30 mouse cellular contexts compared by ENCODE assay signal in the genomic region with DNA sequence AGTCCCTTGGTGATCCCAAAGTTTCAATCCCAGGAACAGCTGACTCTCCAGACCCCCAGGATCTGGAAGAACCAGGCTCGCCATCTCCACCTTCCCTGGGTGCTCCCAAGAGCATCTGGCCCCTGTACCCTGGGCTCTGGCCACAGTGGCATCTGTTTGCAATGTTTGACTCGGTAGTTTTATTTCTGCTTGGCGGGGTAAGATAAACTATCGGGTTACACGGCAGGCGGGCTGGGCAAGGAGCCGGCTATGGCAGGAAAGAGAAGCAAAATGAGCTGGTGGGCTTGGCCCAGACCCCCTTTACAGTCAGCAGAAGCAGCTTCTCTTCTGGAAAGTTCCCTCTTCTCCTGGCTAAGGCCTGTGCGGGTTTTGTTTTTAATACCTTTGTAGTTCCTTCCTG. TPM values are rescaled to one million over a fixed set of nuclear protein-coding genes. Genes with fewer than 3 reads are reported as not detected.
DNase-seq lines count a peak whose midpoint lies in the region; ATAC-seq and TF ChIP-seq lines count a peak whose summit lies in the region.
"Had no signal": no experiment of that assay in that cellular context is flagged by ENCODE, and none has a peak within 500 bp of the region (broad histone marks: within the 10 kb centered on the region; RNA-seq: fewer than 3 reads in every experiment).

No protein-coding gene starts in this region.

- H3K27ac ChIP-seq in lung, embryonic 14.5 days (ENCODE audit: low read depth): no peak overlapping the region
- H3K27ac ChIP-seq in limb, embryonic 10.5 days: peak overlapping the region; percentile 20
- H3K27ac ChIP-seq: forebrain, embryonic 10.5 days; heart, adult 2 months; heart, embryonic 13.5 days; hindbrain, embryonic 13.5 days; kidney, postnatal 0 days; limb, embryonic 15.5 days; liver, embryonic 14.5 days; stomach, embryonic 15.5 days had no signal

- H3K4me1 ChIP-seq in lung, embryonic 14.5 days (ENCODE audit: insufficient read depth): no peaks in the 10 kb centered on the region; the same call in 1 of the 2 replicates
- H3K4me1 ChIP-seq in limb, embryonic 10.5 days: peaks cover 36% of the 10 kb centered on the region
- H3K4me1 ChIP-seq: hindbrain, embryonic 13.5 days had no signal

- no peaks in the 10 kb centered on the region for H3K36me3 ChIP-seq in lung, embryonic 14.5 days (ENCODE audit: insufficient read depth)
- no peaks in the 10 kb centered on the region for H3K36me3 ChIP-seq in limb, embryonic 10.5 days
- H3K36me3 ChIP-seq: forebrain, embryonic 10.5 days; heart, embryonic 13.5 days; hindbrain, embryonic 13.5 days; limb, embryonic 15.5 days; stomach, embryonic 15.5 days had no signal

- DNase-seq in cerebellum, postnatal 10 days: peak; percentile 51 to 72
- no peak for DNase-seq in cerebellum, adult 11 months
- DNase-seq in lung, embryonic 14.5 days: peak; percentile 34
- DNase-seq in lung, adult 18-20 months: no peak
- DNase-seq in limb, embryonic 10.5 days (ENCODE audit: low spot score): peak; percentile 67
- DNase-seq in retina, postnatal 1 day: no peak
- no peak for DNase-seq in thymus, postnatal 0 days (ENCODE audit: low spot score)
- no peak for DNase-seq in adrenal gland, postnatal 14 days
- DNase-seq: adrenal gland, postnatal 25 days; cerebellum, adult 11-12 months; cerebellum, postnatal 36 days; gastrocnemius, postnatal 25 days; heart, adult 2 months; heart, postnatal 14 days; kidney, adult 2 months; layer of hippocampus, adult 9-11 months; lung, postnatal 4 days; right cerebral cortex, adult 18-20 months; thymus, adult 18-20 months; thymus, postnatal 4 days had no signal

- no peak for TF ChIP-seq CTCF in lung, embryonic 14.5 days (IDR thresholded peaks at IDR 0.05; ENCODE audit: low read depth)

- H3K9ac ChIP-seq in lung, embryonic 14.5 days: peak overlapping the region; percentile 13; the same call in 1 of the 2 replicates
- H3K9ac ChIP-seq: heart, embryonic 13.5 days; hindbrain, embryonic 13.5 days; limb, embryonic 15.5 days; liver, embryonic 14.5 days; stomach, embryonic 15.5 days had no signal

- ATAC-seq in lung, embryonic 14.5 days (ENCODE audit: insufficient read depth): no peak
- ATAC-seq: forebrain, embryonic 16.5 days; inflammation-experienced regulatory T-cells, adult 6 months had no signal

- H3K4me3 ChIP-seq in lung, embryonic 14.5 days (ENCODE audit: low read depth, low read length): no peak overlapping the region
- H3K4me3 ChIP-seq in limb, embryonic 10.5 days: no peak overlapping the region
- H3K4me3 ChIP-seq: forebrain, embryonic 10.5 days; heart, adult 2 months; heart, embryonic 13.5 days; hindbrain, embryonic 13.5 days; limb, embryonic 15.5 days; stomach, embryonic 15.5 days had no signal

- H3K27me3 ChIP-seq in lung, embryonic 14.5 days (ENCODE audit: insufficient read depth, low read length): no peaks in the 10 kb centered on the region
- peaks cover 83% of the 10 kb centered on the region for H3K27me3 ChIP-seq in limb, embryonic 10.5 days (ENCODE audit: low read depth, poor library complexity, severe bottlenecking)
- H3K27me3 ChIP-seq: stomach, embryonic 15.5 days had no signal

- no peaks in the 10 kb centered on the region for H3K9me3 ChIP-seq in lung, embryonic 14.5 days (ENCODE audit: low read depth, low read length)
- H3K9me3 ChIP-seq in limb, embryonic 10.5 days (replicated peaks): no peaks in the 10 kb centered on the region
- H3K9me3 ChIP-seq: forebrain, embryonic 10.5 days; heart, embryonic 13.5 days; hindbrain, embryonic 13.5 days; limb, embryonic 15.5 days; stomach, embryonic 15.5 days had no signal

- WGBS in lung, embryonic 14.5 days: 12% methylated on average over 8 of the region's 8 CpGs
- WGBS in limb, embryonic 10.5 days: 17% methylated on average over 8 of the region's 8 CpGs

- no peak overlapping the region for H3K4me2 ChIP-seq in lung, embryonic 14.5 days
- H3K4me2 ChIP-seq: heart, embryonic 13.5 days; hindbrain, embryonic 13.5 days; limb, embryonic 15.5 days; stomach, embryonic 15.5 days had no signal

RNA-seq across cellular contexts. Expression of a gene that starts 50.6 kb away (rescaled TPM):
- 82.1 and 84.8 TPM in 2 replicates for polyA plus RNA-seq in lung, embryonic 14.5 days (2014; fragmentation: Nextera tagmentation; extraction: Ambion mirVana)
- 50.1 and 55.3 TPM in 2 replicates for polyA plus RNA-seq in limb, embryonic 10.5 days (2016; fragmentation: Nextera tagmentation; extraction: Ambion mirVana)
- polyA plus RNA-seq in thymus, postnatal 0 days (2015; fragmentation: Nextera tagmentation; extraction: Ambion mirVana): 1.3 and 1.4 TPM in 2 replicates
- total RNA-seq in adrenal gland, postnatal 14 days (2021): 176 and 177 TPM in 2 replicates
- total RNA-seq: megakaryocyte-erythroid progenitor cell, adult 5-6 weeks had no signal

Comparison
In these comparisons a context has a peak if more than half of its experiments do, and no peak if none do; other contexts are left out.
1. DNase-seq: peak in cerebellum, postnatal 10 days (2 of 2), lung, embryonic 14.5 days (single experiment) and limb, embryonic 10.5 days (single experiment); none in cerebellum, adult 11 months (single experiment), lung, adult 18-20 months (0 of 2), retina, postnatal 1 day (single experiment), thymus, postnatal 0 days (single experiment) and adrenal gland, postnatal 14 days (single experiment).
2. RNA of a gene that starts 50.6 kb away (polyA plus RNA-seq): 82.1 to 84.8 TPM in lung, embryonic 14.5 days and 50.1 to 55.3 TPM in limb, embryonic 10.5 days; 1.3 to 1.4 TPM in thymus, postnatal 0 days; every median in the first group is over 10 times any median in the second.